Mouse (Mus musculus): ENCODE measurements around the gene Pklr. TPM values are rescaled to one million over a fixed set of nuclear protein-coding genes. Genes with fewer than 3 reads are reported as not detected.
A peak's percentile ranks its signal among the peaks of the same experiment; 100 is the strongest.

Gene Pklr
- total and polyA plus RNA-seq, 2 experiments = 91.1 to 512 TPM

DNA sequence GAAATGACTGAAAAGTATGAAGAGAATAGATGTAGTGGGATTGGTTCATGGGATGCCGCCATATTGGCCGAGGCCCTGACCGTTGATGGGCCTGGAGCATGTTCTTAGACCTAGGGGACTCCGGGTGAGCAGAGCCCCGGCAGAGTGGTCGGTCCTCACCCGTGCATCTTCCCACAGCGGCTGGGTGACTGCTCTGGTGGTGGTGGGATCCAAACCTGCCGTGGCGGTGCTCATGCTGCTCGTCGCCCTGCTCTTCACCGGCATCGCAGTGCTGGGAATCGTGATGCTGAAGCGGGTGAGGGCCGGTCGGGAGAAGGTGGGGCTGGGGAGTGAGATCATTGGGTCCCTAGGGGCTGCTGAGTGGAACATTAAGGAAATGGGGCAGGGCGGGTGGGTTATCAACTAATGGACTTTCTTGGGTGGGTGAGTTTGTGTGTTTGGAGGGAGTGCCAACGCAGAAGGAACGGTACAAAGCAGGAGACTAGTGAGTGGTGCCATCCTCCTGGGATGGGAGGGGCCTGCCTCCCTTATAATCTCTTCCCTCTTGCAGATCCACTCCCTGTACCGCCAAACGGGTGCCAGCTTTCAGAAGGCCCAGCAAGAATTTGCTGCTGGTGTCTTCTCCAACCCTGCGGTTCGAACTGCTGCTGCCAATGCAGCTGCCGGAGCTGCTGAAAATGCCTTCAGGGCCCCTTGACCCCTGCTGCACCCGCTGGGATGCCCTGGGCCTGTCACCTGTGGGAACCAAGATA, 46.0 kb downstream of the Pklr start:
- Histone ChIP-seq H3K9ac (ENCODE audit: low read depth, low read length) (no peak overlapping the region), H3K4me1 (ENCODE audit: control insufficient read depth, insufficient read depth, low read length) (peaks cover 4% of the 10 kb centered on the region), H3K27ac (replicated peaks; ENCODE audit: insufficient read depth, low read depth, low read length) (no peak overlapping the region), H3K4me3 (ENCODE audit: insufficient read depth, low read depth, low read length) (no peak overlapping the region), H3K79me2 (ENCODE audit: control insufficient read depth, insufficient read depth, low read length) (no peaks in the 10 kb centered on the region), H3K27me3 (ENCODE audit: control insufficient read depth, insufficient read depth, low read length) (no peaks in the 10 kb centered on the region), H3K36me3 (ENCODE audit: control insufficient read depth, insufficient read depth, low read length) (peaks cover 8% of the 10 kb centered on the region; the same call in 1 of the 2 replicates)
- WGBS = 95% methylated on average over 27 of the region's 27 CpGs
- DNase-seq (ENCODE audit: extremely low read depth, low read depth, low spot score) = no peak
- no peak for TF ChIP-seq CTCF (IDR thresholded peaks at IDR 0.05; ENCODE audit: low read depth, low read length)
- TF ChIP-seq POLR2A (IDR thresholded peaks at IDR 0.05; ENCODE audit: extremely low read depth, insufficient read depth, low read length) = no peak

DNA sequence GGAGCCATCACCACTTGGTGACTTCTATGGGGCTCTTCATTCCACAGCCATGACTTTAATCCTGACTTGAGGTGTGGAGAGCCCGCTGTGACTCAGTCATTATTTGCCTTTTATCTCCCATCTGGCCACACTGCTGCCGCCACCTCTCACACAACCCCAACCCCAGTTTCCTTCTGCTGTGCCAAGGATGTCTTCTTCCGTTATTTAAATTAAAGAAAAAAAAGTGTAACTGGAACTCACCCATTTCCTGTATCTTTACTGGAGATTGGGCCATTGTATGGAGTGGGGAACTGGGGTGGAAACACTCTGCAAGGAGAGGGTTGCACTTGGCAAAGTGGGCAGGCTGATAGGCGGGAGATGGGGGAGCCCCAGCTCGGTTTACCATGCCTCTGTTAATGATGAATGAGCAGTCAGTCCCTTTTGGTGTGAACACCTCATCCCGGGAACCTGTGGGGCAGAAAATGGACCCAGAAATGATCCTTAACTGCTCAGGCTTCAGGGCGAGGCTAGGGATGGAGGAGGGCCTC, 46.7 kb downstream of the Pklr start:
- peaks cover 8% of the 10 kb centered on the region; the same call in 1 of the 2 replicates for H3K36me3 ChIP-seq (ENCODE audit: control insufficient read depth, insufficient read depth, low read length)
- H3K4me3 ChIP-seq (ENCODE audit: insufficient read depth, low read depth, low read length) = no peak overlapping the region
- H3K9ac ChIP-seq (ENCODE audit: low read depth, low read length) = no peak overlapping the region
- no peaks in the 10 kb centered on the region for H3K27me3 ChIP-seq (ENCODE audit: control insufficient read depth, insufficient read depth, low read length)
- no peaks in the 10 kb centered on the region for H3K79me2 ChIP-seq (ENCODE audit: control insufficient read depth, insufficient read depth, low read length)
- no peak overlapping the region for H3K27ac ChIP-seq (replicated peaks; ENCODE audit: insufficient read depth, low read depth, low read length)
- TF ChIP-seq CTCF (IDR thresholded peaks at IDR 0.05; ENCODE audit: low read depth, low read length) (no peak), POLR2A (IDR thresholded peaks at IDR 0.05; ENCODE audit: extremely low read depth, insufficient read depth, low read length) (no peak)
- DNase-seq (ENCODE audit: extremely low read depth, low read depth, low spot score) = no peak
- 60% methylated on average over 7 of the region's 7 CpGs for WGBS
- peaks cover 4% of the 10 kb centered on the region for H3K4me1 ChIP-seq (ENCODE audit: control insufficient read depth, insufficient read depth, low read length)

DNA sequence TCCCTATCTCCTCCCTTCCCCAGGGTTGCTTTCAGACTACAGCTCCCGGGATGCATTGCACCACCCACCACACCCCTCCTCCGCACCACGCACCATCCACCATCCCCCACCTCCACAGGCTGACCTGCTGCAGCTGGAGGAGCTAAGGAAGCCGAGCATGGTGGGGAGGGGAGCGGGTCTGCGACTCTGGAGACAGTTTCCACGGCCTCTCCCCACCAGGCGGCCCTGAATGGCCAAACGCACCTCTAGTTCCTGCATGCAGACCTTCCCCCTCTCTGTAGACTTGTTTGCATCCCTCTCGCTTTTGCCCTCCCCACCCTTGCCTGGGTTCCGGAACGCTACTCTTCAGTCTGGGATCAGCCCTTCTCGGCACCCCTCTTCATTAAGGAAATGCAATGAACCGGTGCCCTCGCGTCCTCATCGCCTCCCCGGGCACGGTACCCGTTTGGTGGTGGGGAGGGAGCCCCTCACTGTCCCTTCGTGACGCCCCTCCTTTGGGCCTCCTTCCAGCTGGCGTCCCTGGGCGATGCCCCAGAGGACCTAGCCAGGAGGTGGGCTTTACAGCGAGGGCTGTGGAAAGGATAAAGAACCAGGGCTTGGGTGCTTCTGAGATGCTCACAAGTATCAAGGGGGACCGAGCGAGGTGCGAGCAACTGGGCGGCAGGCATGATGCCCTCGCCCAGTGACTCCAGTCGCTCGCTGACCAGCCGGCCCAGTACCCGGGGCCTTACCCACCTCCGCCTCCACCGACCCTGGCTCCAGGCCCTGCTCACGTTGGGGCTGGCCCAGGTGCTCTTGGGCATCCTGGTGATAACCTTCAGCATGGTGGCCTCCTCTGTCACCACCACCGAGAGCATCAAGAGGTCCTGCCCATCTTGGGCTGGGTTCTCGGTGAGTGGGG, 47.4 kb downstream of the Pklr start, which contains the start of gene Fam189b:
Fam189b (plus strand) TSS at position 86 of the 901 bp plus-strand sequence.
- H3K36me3 ChIP-seq (ENCODE audit: control insufficient read depth, insufficient read depth, low read length) = peaks cover 8% of the 10 kb centered on the region; the same call in 1 of the 2 replicates

GRCm38 (mm10) chr3:89183959-89184315, 48.0 kb downstream of the Pklr start:
- Histone ChIP-seq H3K4me3 (ENCODE audit: insufficient read depth, low read depth, low read length) (no peak overlapping the region), H3K79me2 (ENCODE audit: control insufficient read depth, insufficient read depth, low read length) (no peaks in the 10 kb centered on the region), H3K27ac (replicated peaks; ENCODE audit: insufficient read depth, low read depth, low read length) (no peak overlapping the region), H3K9ac (ENCODE audit: low read depth, low read length) (no peak overlapping the region), H3K27me3 (ENCODE audit: control insufficient read depth, insufficient read depth, low read length) (no peaks in the 10 kb centered on the region), H3K4me1 (ENCODE audit: control insufficient read depth, insufficient read depth, low read length) (no peaks in the 10 kb centered on the region), H3K36me3 (ENCODE audit: control insufficient read depth, insufficient read depth, low read length) (peaks cover 8% of the 10 kb centered on the region; the same call in 1 of the 2 replicates)
- no peak for DNase-seq (ENCODE audit: extremely low read depth, low read depth, low spot score)
- no peak for TF ChIP-seq POLR2A (IDR thresholded peaks at IDR 0.05; ENCODE audit: extremely low read depth, insufficient read depth, low read length)
- TF ChIP-seq CTCF (IDR thresholded peaks at IDR 0.05; ENCODE audit: low read depth, low read length) = no peak
- 85% methylated on average over 6 of the region's 6 CpGs for WGBS

More for the DNA sequence above, 47.4 kb downstream of the Pklr start, which contains the start of gene Fam189b:
- TF ChIP-seq POLR2A (IDR thresholded peaks at IDR 0.05; ENCODE audit: extremely low read depth, insufficient read depth, low read length) (no peak), CTCF (IDR thresholded peaks at IDR 0.05; ENCODE audit: low read depth, low read length) (no peak)
- 29% methylated on average over 39 of the region's 39 CpGs for WGBS
- Histone ChIP-seq H3K9ac (ENCODE audit: low read depth, low read length) (peak within 1 kb of the TSS; percentile 48), H3K27ac (replicated peaks; ENCODE audit: insufficient read depth, low read depth, low read length) (no peak within 1 kb of the TSS), H3K4me3 (ENCODE audit: insufficient read depth, low read depth, low read length) (peak within 1 kb of the TSS; percentile 72), H3K79me2 (ENCODE audit: control insufficient read depth, insufficient read depth, low read length) (no peaks in the 10 kb centered on the region), H3K4me1 (ENCODE audit: control insufficient read depth, insufficient read depth, low read length) (peaks cover under 1% of the 10 kb centered on the region), H3K27me3 (ENCODE audit: control insufficient read depth, insufficient read depth, low read length) (no peaks in the 10 kb centered on the region)
- peak; percentile 43 for DNase-seq (ENCODE audit: extremely low read depth, low read depth, low spot score)

DNA sequence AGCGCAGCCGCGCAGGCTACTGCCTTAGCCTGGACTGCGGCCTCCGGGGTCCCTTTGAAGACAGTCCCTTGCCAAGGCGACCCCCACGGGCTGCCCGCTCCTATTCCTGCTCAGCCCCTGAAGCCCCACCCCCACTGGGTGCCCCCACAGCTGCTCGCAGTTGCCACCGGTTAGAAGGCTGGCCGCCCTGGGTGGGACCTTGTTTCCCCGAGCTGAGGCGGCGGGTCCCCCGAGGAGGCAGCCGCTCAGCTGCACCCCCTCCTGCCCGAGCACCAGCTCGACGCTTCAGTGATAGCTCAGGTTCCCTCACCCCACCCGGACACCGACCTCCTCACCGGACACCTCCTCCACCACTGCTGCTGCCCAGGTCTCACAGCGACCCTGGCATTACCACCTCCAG, 51.3 kb downstream of the Pklr start:
- H3K27me3 ChIP-seq (ENCODE audit: control insufficient read depth, insufficient read depth, low read length) = no peaks in the 10 kb centered on the region
- no peaks in the 10 kb centered on the region for H3K4me1 ChIP-seq (ENCODE audit: control insufficient read depth, insufficient read depth, low read length)
- no peaks in the 10 kb centered on the region for H3K36me3 ChIP-seq (ENCODE audit: control insufficient read depth, insufficient read depth, low read length)
- TF ChIP-seq POLR2A (IDR thresholded peaks at IDR 0.05; ENCODE audit: extremely low read depth, insufficient read depth, low read length) (no peak), CTCF (IDR thresholded peaks at IDR 0.05; ENCODE audit: low read depth, low read length) (no peak)
- no peak for DNase-seq (ENCODE audit: extremely low read depth, low read depth, low spot score)
- H3K4me3 ChIP-seq (ENCODE audit: insufficient read depth, low read depth, low read length) = peak overlapping the region; percentile 32; the same call in 1 of the 2 replicates
- no peak overlapping the region for H3K27ac ChIP-seq (replicated peaks; ENCODE audit: insufficient read depth, low read depth, low read length)
- 82% methylated on average over 23 of the region's 23 CpGs for WGBS
- no peak overlapping the region for H3K9ac ChIP-seq (ENCODE audit: low read depth, low read length)
- H3K79me2 ChIP-seq (ENCODE audit: control insufficient read depth, insufficient read depth, low read length) = no peaks in the 10 kb centered on the region
